Mouse (Mus musculus): ENCODE data around the gene Arl4c.

Arl4c gene

DNA sequence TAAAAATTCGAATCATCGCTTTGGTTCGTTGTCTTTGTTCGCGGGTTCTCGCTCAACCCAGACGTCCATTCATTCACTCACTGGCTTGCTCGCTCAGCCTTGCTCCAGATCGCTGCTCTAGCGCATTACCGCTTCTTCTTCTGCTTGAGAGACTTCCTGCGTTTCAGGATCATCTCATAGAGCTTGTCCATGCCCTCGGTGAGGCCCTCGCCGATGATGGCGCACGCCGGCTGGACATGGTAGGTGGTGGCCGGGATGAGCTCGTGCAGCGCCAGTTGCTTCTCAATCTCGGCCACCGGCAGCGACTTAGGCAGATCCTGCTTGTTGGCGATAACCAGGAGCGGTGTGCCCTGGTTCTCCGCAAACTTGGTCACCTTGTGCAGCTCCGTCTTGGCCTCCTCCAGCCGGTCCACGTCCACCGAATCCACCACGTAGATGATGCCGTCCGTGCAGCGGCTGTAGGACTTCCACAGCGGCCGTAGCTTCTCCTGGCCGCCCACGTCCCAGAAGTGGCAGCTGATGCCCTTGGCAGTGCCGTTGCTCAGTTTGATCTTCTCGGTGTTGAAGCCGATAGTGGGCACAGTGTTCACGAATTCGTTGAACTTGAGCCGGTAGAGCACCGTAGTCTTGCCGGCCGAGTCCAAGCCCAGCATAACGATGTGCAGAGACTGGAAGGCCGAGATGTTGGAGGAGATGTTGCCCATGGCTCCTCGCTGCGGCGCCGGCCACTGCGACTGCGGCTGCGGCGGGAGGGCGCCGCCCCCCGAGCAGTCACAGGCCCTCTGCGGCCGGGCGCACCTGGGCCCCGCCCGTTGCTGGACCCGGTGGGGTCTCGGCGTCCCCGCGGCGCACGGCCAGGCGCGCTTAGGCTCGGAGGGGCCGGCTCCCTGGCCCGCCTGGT is 810 bp downstream of the Arl4c start:
- peak; percentile 7 for DNase-seq (ENCODE audit: low spot score)

DNA sequence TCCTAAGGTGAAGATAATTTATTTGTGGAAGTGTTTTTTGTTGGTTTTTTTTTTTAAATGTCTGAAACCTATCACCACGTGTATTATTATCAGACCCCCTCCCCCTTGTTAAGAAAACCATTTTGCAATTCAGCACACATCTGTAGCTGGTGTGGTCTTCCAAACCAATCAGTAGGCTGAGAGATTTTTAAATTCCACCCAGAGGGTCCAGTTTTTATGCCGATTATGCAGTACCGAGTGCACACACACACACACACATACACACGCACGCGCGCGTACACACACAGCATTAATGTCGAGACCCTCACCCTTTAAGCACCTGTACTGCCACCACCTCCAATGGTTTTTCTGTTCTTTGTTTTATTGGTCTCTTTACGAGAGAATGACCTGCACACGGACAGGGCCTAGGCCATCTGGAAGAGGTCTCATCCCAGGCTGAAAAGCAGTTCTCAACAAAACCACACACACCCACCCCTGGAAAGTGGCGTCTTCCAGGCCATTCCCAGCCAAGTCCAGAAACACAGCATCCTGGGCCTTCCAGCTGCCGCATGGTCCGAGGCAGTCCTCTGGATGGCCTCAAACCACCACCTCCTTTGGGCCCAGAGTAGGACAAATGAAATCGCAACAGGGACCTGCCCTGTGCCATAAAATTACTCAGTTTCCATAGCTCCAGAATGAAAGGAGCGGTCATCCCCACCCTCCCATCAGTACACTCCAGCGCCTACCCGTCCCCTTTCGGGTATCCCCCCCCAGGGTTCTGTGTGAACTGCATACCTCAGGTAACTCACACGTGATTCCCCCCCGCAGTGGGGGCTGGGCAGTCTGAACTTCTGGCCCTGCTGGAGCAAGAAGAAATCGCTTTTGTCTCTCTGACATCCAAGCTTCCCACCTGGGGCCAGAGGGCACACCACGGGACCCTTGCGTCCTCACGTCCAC is 1.9 kb downstream of the Arl4c start:
- DNase-seq (ENCODE audit: low spot score): no peak

DNA sequence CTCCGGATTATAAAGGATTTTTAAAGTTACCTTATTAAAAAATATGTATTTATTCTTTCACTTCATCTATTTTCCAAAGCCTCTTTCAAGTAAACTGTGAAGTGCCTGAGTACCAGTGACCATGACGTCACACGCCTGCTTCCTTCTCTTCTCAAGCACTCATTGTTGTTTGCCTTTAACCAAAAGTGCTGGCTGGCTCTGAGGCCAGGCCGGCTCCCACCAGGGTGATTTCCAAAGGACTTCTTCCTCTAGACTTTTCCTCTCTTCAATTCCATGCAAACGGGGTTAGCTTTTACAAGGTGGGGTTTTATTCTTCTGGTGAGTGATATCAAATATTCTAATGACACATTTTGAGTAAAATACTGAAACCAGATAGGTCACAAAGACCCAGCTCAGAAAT is 2.6 kb downstream of the Arl4c start:
- no peak for DNase-seq (ENCODE audit: low spot score)

DNA sequence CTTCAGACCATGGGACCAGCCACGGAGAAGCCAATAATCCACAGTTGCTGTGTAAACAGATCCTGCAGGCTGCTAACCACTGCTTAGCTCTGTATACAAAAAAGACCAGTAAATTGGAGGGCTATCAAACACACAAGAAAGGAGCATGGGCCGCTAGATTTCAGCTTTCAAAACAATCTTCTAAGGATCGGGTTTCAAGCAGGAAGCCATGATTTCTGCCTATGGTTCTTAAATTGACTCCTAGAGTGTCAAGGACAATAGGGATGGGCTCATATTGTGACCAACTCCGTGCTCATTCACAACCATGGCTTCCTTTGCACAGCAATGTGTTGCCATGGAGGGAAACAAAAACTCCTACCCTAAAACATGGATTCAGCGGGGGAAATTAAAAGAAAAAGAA is 3.1 kb downstream of the Arl4c start:
- DNase-seq (ENCODE audit: low spot score): no peak

DNA sequence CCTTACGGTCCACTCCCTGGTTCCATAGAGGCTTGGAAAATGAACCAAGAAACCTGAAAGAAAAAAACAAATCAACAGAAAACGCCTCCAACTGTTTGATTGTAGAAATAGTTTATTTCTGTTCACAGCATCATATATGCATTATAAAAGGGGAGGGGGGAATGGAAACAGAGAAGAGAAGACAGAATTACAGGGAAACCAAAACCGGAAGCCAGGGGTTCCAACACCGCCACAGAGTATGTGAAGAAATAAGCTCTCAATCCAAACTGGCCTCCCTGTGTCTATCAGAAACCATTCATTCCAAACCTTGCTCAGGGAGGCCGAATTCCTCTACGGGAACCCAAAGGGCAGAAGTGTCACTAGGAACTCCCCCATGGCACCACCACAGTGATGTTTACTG is 3.9 kb downstream of the Arl4c start:
- DNase-seq (ENCODE audit: low spot score): no peak

DNA sequence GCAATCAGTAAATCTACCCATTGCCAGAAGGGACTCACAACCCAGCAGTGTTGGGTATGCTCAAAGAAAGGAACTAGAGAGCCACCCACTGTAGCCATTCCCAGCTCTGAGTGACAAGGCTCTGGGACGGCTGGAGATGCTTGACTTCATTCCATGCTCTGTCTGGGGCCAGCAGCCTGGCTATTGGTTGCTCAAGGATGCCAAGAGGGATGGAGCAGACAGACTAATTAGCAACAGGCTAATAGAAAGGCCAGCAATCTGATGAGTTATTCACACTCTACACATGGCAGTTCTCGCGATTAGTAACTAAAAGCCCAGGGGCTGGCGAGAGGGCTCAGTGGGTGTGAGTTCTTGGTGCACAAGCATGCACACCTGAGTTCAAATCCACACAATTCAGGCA is 5.6 kb downstream of the Arl4c start:
- no peak for DNase-seq (ENCODE audit: low spot score)

GRCm38 (mm10) chr1:88694353-88694752 is 7.7 kb downstream of the Arl4c start:
- no peak for DNase-seq (ENCODE audit: low spot score)

DNA sequence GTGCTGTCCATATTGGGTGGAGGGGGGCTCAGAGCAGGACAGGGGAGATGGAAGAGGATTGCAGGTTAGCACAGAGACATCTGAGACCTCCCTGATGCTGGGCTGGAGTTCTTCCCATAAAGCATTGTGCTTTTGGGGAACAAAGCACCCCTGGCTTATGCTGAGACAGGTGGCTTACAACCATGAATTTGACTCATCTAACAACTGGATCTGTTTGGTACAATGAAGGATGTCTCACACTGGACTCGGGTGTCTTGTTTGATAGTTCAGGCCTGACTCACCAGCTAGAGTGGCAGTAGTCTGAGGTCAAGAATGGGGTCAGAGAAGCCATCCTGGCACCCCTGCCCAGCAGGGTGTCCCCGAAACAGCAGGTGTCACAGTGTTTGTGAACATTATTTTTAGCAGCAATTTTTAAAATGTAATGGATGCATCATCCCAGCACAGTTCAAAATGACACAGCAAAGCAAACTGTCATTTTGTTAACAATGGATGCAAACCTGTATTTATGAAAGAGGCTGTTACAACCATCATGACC is 9.7 kb downstream of the Arl4c start:
- no peak for DNase-seq (ENCODE audit: low spot score)

GRCm38 (mm10) chr1:88690601-88691000 is 11.4 kb downstream of the Arl4c start:
- no peak for DNase-seq (ENCODE audit: low spot score)

DNA sequence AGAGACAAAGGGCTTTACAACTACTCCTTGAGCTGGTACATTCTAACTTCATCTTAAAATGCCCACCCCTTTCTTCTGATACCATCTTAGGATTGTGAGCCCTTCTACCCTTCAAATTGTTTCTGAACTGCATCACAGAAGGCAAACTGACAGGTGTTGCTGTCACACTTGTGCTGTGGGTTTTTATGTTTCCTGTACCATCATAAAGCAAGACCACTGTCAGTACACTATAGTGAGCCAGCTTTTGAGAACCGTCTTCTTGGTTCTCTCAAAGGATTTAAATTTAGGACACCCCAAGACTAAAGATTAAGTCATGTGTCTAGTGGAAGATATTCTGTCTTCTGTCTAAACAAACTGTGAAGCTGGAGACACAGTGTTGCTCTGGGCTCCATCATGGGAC is 17.3 kb downstream of the Arl4c start:
- DNase-seq (ENCODE audit: low spot score): no peak

DNA sequence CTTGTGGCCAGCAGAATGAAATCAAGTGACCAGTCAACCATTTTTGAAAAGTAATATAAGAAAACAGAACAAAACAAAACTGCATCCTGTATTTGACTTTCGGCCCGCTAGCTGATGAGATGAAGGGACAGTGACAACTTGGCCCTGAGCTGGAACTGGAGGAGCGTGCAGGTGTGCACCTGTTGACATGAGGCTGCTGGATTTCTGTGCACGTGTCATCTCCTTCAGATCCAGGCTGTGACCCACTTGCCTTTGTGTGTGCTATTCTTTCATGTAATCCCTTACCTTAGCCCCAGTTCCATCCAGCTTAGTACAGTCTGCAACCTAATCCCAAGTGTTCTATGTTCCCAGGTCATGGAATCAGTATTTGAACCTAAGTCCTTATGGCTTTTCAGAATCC is 20.4 kb downstream of the Arl4c start:
- DNase-seq (ENCODE audit: low spot score): no peak

DNA sequence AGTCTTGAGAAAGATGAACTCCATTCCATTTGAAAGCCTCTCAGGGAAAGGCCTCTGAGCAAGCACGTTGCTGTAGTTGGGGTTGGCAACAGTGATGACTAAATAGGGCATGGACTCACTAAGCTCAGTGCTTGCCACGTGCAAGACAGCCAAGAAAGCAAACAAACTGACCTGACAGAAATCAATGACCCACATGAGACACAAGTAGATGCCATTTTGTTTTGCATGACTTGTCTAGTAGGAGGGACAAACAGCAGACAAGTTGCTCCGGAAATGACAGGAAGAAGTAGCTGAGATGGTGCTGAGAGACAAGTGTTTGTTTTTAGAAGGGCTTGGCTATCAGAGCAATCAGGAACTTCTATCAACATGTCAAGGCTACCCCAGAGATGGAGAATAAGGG is 21.2 kb downstream of the Arl4c start:
- DNase-seq (ENCODE audit: low spot score): peak; percentile 23

- DNase-seq (ENCODE audit: low spot score): no peak
Measured at GRCm38 (mm10) chr1:88678231-88678739, 23.7 kb downstream of the Arl4c start.

- no peak for DNase-seq (ENCODE audit: low spot score)
Measured at GRCm38 (mm10) chr1:88670807-88671206, 31.2 kb downstream of the Arl4c start.

DNA sequence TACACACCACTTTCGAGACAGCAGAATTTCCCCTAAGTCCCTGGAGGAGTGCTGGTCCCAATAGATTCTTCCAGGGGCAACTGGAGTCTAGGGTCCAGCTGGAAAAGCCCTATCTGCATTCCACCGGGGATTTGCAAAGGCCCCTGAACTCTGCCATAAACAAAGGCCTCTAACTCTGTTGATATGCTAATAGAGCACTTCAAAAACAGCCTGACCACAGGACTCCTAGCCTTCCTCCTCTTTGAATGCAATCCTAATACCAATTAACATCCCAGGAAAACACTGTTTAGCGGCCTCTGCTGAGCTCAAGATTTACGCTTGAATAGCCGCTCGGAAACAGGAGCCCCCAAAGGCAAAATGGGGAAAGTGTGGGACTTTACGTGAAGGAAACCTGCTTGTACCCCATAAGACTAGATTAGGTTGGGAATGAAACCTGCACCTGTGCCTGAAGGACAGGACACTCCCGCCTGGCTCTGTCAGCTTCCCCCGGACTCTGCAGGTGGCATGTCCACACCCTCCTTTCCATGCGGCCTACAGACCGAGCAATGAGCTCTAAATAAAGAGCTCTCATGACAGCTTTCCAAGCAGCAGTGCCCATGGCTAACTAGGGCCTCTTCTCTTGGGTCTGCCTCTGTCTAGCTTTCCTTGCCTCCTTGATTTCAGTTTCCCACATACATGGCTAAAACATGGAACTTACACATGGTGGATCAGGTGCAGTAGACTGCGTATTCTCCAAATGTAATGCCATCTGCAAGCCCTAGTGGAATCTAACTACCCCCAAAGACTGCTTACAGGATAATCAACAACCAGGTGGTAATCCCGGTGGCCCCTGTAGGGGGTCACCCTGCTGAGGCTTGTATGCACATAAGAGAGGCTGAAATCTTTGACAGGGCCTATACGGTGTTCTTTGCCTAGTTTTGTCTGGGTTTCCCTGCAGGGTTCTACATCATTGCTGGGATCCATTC is 32.9 kb downstream of the Arl4c start:
- DNase-seq (ENCODE audit: low spot score): no peak

- no peak for DNase-seq (ENCODE audit: low spot score)
Measured at GRCm38 (mm10) chr1:88668353-88668752, 33.7 kb downstream of the Arl4c start.

DNA sequence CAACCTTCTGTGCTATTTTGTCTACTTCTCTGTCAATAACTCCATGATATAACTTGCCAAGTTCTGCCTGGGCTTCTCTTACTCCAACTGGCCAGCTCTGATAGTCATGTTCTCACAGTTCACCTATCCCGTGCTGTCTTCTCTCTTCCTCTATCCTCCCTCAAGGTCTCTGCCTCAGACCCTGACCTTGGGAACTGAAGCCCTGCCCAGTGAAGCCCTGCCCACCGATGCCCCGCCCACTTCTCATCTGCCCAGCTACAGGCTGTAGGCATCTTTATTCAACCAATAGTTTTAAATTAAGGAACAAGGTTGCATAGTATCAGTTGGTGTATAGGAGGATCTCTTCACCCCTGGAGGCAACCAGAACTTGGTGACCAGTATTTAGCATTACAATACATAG is 37.4 kb downstream of the Arl4c start:
- DNase-seq (ENCODE audit: low spot score): no peak

- no peak for DNase-seq (ENCODE audit: low spot score)
Measured at GRCm38 (mm10) chr1:88662736-88663135, 39.3 kb downstream of the Arl4c start.

- DNase-seq (ENCODE audit: low spot score): no peak
Measured at GRCm38 (mm10) chr1:88661209-88661608, 40.8 kb downstream of the Arl4c start.

GRCm38 (mm10) chr1:88658290-88658857 is 43.6 kb downstream of the Arl4c start:
- peak; percentile 35 for DNase-seq (ENCODE audit: low spot score)

GRCm38 (mm10) chr1:88656096-88656480 is 45.9 kb downstream of the Arl4c start:
- DNase-seq (ENCODE audit: low spot score): no peak

Measured in adipocyte (in vitro differentiated cells).